Mouse (Mus musculus) myocyte (in vitro differentiated cells): Measurements from ENCODE around the gene Med20.
"Not testable (repeated sequence)": the region's sequence is repeated elsewhere in the genome, so short reads cannot be mapped to it uniquely, and the experiment has no call there.

Experiments
- CEBPB ChIP-seq: IDR thresholded peaks from 2 replicates; pipeline ENCODE4 v1.6.1; 2011; ENCODE audit warnings: mild to moderate bottlenecking, moderate library complexity; ENCODE audit not compliant: poor library complexity, insufficient read depth, severe bottlenecking
- E2F4 ChIP-seq: IDR thresholded peaks from one replicate; pipeline ENCODE4 v1.6.1; 2011; ENCODE audit warnings: mild to moderate bottlenecking, control low read depth, moderate library complexity; ENCODE audit not compliant: insufficient read depth
- MAX ChIP-seq: IDR thresholded peaks from one replicate; pipeline ENCODE4 v1.6.1; 2011; ENCODE audit warnings: low read depth, mild to moderate bottlenecking, control low read depth
- MYOD1 ChIP-seq, 3 experiments: IDR thresholded peaks; one replicate each; pipeline ENCODE4 v1.6.1; 2011; ENCODE audit warnings: control low read depth in 2 of 3, low read depth in 2 of 3, mild to moderate bottlenecking in 2 of 3, moderate library complexity in 1 of 3; ENCODE audit not compliant: insufficient read length in 2 of 3, control insufficient read depth in 1 of 3
- POLR2A ChIP-seq: IDR thresholded peaks from one replicate; pipeline ENCODE4 v1.6.1; 2011; ENCODE audit warnings: low read depth, mild to moderate bottlenecking, control low read depth, moderate library complexity; ENCODE audit not compliant: insufficient read length
- POLR2AphosphoS2 ChIP-seq: IDR thresholded peaks from one replicate; pipeline ENCODE4 v1.6.1; 2011; ENCODE audit warnings: low read depth, control low read depth; ENCODE audit not compliant: insufficient read length
- TCF12 ChIP-seq: IDR thresholded peaks from one replicate; pipeline ENCODE4 v1.6.1; 2011; ENCODE audit warnings: mild to moderate bottlenecking, control low read depth; ENCODE audit not compliant: poor library complexity, insufficient read depth, severe bottlenecking
- TCF3 ChIP-seq: IDR thresholded peaks from one replicate; pipeline ENCODE4 v1.6.1; 2011; ENCODE audit warnings: low read depth, control low read depth; ENCODE audit not compliant: insufficient read length
- USF1 ChIP-seq: IDR thresholded peaks from one replicate; pipeline ENCODE4 v1.6.1; 2011; ENCODE audit warnings: low read depth, mild to moderate bottlenecking, control low read depth, moderate library complexity

DNA sequence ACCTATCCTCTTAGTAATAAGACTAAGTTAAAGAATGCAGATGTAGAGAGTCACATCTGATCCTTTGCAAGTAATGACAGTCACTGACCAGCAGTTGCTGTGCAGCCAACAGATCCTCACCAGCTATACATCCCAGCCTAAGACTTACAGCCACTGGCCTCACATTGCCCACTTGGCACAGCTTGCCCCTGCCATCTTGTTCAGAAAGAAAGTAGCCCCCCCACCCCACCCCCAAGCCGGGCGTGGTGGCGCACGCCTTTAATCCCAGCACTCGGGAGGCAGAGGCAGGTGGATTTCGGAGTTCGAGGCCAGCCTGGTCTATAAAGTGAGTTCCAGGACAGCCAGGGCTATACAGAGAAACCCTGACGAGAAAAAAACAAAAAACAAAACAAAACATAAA lies 43.0 kb downstream of the Med20 start:
- not testable (repeated sequence) for TF ChIP-seq MAX; POLR2A; USF1; MYOD1 (IDR thresholded peaks at IDR 0.05; ENCODE audit: control insufficient read depth in 1 of 3, insufficient read length in 2 of 3, low read depth in 2 of 3); TCF3; TCF12; E2F4; POLR2AphosphoS2; CEBPB
